Mouse (Mus musculus) erythroblast, embryonic 14.5 days (primary cell): ENCODE results near the gene Rexo1. TPM values are rescaled to one million over a fixed set of nuclear protein-coding genes. Genes with fewer than 3 reads are reported as not detected.

Source experiments
- H3K27me3 ChIP-seq: 2 replicates; pipeline ENCODE4 v1.6.1; 2012; ENCODE audit warnings: inconsistent platforms; ENCODE audit not compliant: control insufficient read depth
- H3K36me3 ChIP-seq: 2 replicates; pipeline ENCODE4 v1.6.1; 2012; ENCODE audit warnings: mild to moderate bottlenecking, inconsistent platforms; ENCODE audit not compliant: control insufficient read depth
- H3K4me1 ChIP-seq: 2 replicates; pipeline ENCODE4 v1.6.1; 2012; ENCODE audit warnings: inconsistent platforms; ENCODE audit not compliant: control insufficient read depth
- H3K4me3 ChIP-seq: replicated peaks from 2 replicates; pipeline ENCODE3; 2012; ENCODE audit warnings: moderate library complexity, mild to moderate bottlenecking, inconsistent platforms
- H3K9me3 ChIP-seq: 2 replicates; pipeline ENCODE4 v1.6.1; 2012; ENCODE audit warnings: low read length, inconsistent platforms, mixed read lengths; ENCODE audit not compliant: control insufficient read depth
- GATA1 ChIP-seq: IDR thresholded peaks from 2 replicates; pipeline ENCODE4 v1.6.1; 2012; ENCODE audit warnings: low read length, inconsistent platforms, mixed read lengths
- TAL1 ChIP-seq: IDR thresholded peaks from 3 replicates; pipeline ENCODE4 v1.6.1; 2012; ENCODE audit warnings: low read length, inconsistent platforms, mixed read lengths
- polyA plus RNA-seq: library from polyadenylated mRNA; stranded (reverse); fragments of >175 nt; gene quantifications from 2 replicates; pipeline ENCODE4 v1.2.3, GENCODE M21; 2012

Rexo1 gene
- polyA plus RNA-seq, 1 experiment = 15.5 TPM

- H3K4me1 ChIP-seq = peaks cover 20% of the 10 kb centered on the region
- no peaks in the 10 kb centered on the region for H3K36me3 ChIP-seq
- H3K27me3 ChIP-seq = peaks cover 53% of the 10 kb centered on the region
- TF ChIP-seq TAL1 (no peak), GATA1 (no peak)
- H3K4me3 ChIP-seq = no peak overlapping the region
- peaks cover 10% of the 10 kb centered on the region for H3K9me3 ChIP-seq
These were observed 35.2 kb downstream of the Rexo1 start for GRCm38 (mm10) chr10:80526172-80526571.

- H3K4me1 ChIP-seq = peaks cover 11% of the 10 kb centered on the region
- H3K27me3 ChIP-seq = peaks cover 55% of the 10 kb centered on the region
- no peaks in the 10 kb centered on the region for H3K36me3 ChIP-seq
- H3K9me3 ChIP-seq = peaks cover 13% of the 10 kb centered on the region
- TF ChIP-seq GATA1 (no peak), TAL1 (no peak)
- H3K4me3 ChIP-seq = no peak overlapping the region
These were observed 38.1 kb downstream of the Rexo1 start for GRCm38 (mm10) chr10:80523299-80523698.

GRCm38 (mm10) chr10:80519287-80519686, 42.1 kb downstream of the Rexo1 start:
- TF ChIP-seq TAL1 = no peak
- no peak for TF ChIP-seq GATA1
- Histone ChIP-seq H3K9me3 (peaks cover 13% of the 10 kb centered on the region), H3K4me3 (no peak overlapping the region), H3K36me3 (no peaks in the 10 kb centered on the region), H3K27me3 (peaks cover 50% of the 10 kb centered on the region), H3K4me1 (peaks cover 7% of the 10 kb centered on the region)

GRCm38 (mm10) chr10:80513739-80514138, 47.6 kb downstream of the Rexo1 start:
- H3K36me3 ChIP-seq = no peaks in the 10 kb centered on the region
- H3K4me3 ChIP-seq = no peak overlapping the region
- H3K9me3 ChIP-seq = no peaks in the 10 kb centered on the region
- H3K27me3 ChIP-seq = peaks cover 86% of the 10 kb centered on the region
- TF ChIP-seq TAL1 = no peak
- no peak for TF ChIP-seq GATA1
- H3K4me1 ChIP-seq = peaks cover 14% of the 10 kb centered on the region

GRCm38 (mm10) chr10:80510273-80510660, 51.1 kb downstream of the Rexo1 start:
- Histone ChIP-seq H3K4me1 (peaks cover 26% of the 10 kb centered on the region), H3K4me3 (no peak overlapping the region), H3K9me3 (no peaks in the 10 kb centered on the region), H3K27me3 (peaks cover 93% of the 10 kb centered on the region), H3K36me3 (no peaks in the 10 kb centered on the region)
- TF ChIP-seq GATA1 = no peak
- TF ChIP-seq TAL1 = no peak

GRCm38 (mm10) chr10:80509412-80510272, 51.7 kb downstream of the Rexo1 start:
- Histone ChIP-seq H3K36me3 (no peaks in the 10 kb centered on the region), H3K4me3 (peak overlapping the region; percentile 49), H3K9me3 (peaks cover 1% of the 10 kb centered on the region; the same call in 1 of the 2 replicates), H3K4me1 (peaks cover 26% of the 10 kb centered on the region), H3K27me3 (peaks cover 93% of the 10 kb centered on the region)
- TF ChIP-seq TAL1 = no peak

GRCm38 (mm10) chr10:80506222-80506621, 55.1 kb downstream of the Rexo1 start:
- H3K27me3 ChIP-seq = peaks cover 90% of the 10 kb centered on the region
- no peaks in the 10 kb centered on the region for H3K36me3 ChIP-seq
- TF ChIP-seq TAL1 (no peak), GATA1 (no peak)
- peaks cover 6% of the 10 kb centered on the region; the same call in 1 of the 2 replicates for H3K9me3 ChIP-seq
- no peak overlapping the region for H3K4me3 ChIP-seq
- H3K4me1 ChIP-seq = peaks cover 26% of the 10 kb centered on the region

- Histone ChIP-seq H3K9me3 (peaks cover 6% of the 10 kb centered on the region; the same call in 1 of the 2 replicates), H3K4me3 (no peak overlapping the region), H3K36me3 (no peaks in the 10 kb centered on the region), H3K4me1 (peaks cover 19% of the 10 kb centered on the region), H3K27me3 (peaks cover 90% of the 10 kb centered on the region)
- TF ChIP-seq GATA1 (no peak), TAL1 (no peak)
These were observed 56.6 kb downstream of the Rexo1 start for GRCm38 (mm10) chr10:80504724-80505123.

GRCm38 (mm10) chr10:80503599-80504220, 57.6 kb downstream of the Rexo1 start:
- no peak overlapping the region for H3K4me3 ChIP-seq
- peaks cover 13% of the 10 kb centered on the region for H3K4me1 ChIP-seq
- no peak for TF ChIP-seq GATA1
- TF ChIP-seq TAL1 = no peak
- H3K27me3 ChIP-seq = peaks cover 90% of the 10 kb centered on the region
- no peaks in the 10 kb centered on the region for H3K36me3 ChIP-seq
- peaks cover 6% of the 10 kb centered on the region; the same call in 1 of the 2 replicates for H3K9me3 ChIP-seq
